Mouse (Mus musculus): ENCODE results near the gene Cntfr.

DNA sequence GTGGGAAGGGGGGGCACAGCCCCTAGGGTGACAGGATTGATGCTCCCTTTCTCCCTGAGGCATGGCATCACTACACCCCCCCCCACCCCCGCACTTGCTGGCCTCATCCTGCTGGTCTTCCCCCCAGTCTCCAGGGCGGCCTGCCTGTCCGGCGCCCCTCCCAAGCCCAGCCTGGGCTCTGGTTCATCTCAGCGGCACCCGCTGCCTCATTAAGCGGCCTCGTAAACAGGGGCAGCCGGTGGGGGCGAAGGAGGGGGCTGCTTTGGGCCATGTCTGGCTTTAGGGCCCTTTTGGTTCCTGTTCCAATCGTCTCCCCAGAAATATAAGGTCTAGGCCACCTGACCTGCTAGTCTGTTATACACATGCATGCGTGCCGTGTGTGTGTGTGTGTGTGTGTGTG lies 37.3 kb downstream of the Cntfr start:
- TF ChIP-seq CTCF (IDR thresholded peaks at IDR 0.05; ENCODE audit: low read depth, low read length) (no peak), GATA2 (IDR thresholded peaks at IDR 0.05; ENCODE audit: borderline replicate concordance, low read depth, low read length) (no peak)
